Mouse (Mus musculus) regulatory T cell (primary cell): ENCODE measurements at regions not wholly inside any gene's neighbourhood (a gene's known extent, or its start where the extent isn't known, plus 50 kb on each side); places are given as distances from the start of the nearest gene placed in this dataset.

Experiments used
- in situ Hi-C: fragments of 300-600 bp; cut with MboI, MseI; formaldehyde crosslinking; loops from one replicate; pipeline ENCODE4 v1.15.1; 2025; ENCODE audit warnings: high pct_unique_total_duplicates

DNA sequence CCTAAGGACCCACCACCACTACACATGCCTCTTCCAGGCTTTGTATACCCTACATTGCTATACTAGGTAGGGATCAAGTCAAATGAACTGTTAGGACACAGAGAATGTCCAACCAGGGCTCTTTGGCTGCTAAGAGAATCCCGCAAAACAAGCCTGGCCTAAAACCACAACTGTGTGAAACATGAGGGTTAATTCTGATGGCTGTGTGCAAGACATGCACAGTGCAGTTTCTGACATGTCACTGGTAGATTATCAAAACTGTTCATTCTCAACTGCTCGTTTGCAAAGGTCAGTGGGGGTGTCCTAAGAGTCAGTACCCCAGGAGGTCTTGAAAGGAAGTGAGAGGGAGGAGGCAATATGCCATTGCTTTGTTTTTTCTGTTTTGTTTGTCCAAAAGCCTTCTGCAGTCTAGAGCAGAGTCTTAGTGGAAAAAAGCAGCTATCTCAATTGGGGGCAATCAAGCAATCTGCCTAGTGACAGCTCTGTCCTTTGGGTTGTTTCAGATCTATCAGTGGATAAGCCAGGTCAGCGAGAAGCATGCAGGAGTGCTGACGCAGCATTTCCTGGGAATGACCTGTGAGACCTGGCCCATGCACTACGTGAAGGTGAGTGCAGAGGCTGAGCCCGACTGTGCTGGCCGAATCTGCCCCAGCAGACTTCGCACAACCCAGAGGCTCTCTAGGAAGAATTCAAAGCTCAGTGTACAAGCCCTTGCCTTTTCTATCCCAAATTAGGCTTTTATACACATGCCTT is 151.3 kb upstream of the 4933402D24Rik start:
- in situ Hi-C loops: no loop called here

DNA sequence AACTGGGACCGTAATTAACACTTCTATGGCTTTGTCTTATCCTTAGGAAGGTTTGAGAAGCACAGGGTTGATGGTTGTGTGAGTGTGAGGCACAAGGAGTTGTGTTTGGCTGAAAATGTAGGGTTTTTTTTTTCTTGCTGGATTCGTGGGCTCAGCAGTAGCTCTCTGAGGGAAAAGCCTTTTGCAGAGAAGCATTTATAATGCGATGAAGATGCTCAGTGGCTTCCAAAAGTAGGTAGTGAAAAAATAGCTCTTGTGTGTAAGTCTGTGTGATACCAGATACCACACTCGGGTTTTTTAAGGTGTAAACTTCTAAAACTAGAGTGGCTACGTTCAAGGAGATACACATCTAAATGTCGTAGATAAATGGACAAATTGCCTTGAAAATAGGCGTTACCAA is 149.1 kb upstream of the 4933402D24Rik start:
- in situ Hi-C loops: no loop called here

DNA sequence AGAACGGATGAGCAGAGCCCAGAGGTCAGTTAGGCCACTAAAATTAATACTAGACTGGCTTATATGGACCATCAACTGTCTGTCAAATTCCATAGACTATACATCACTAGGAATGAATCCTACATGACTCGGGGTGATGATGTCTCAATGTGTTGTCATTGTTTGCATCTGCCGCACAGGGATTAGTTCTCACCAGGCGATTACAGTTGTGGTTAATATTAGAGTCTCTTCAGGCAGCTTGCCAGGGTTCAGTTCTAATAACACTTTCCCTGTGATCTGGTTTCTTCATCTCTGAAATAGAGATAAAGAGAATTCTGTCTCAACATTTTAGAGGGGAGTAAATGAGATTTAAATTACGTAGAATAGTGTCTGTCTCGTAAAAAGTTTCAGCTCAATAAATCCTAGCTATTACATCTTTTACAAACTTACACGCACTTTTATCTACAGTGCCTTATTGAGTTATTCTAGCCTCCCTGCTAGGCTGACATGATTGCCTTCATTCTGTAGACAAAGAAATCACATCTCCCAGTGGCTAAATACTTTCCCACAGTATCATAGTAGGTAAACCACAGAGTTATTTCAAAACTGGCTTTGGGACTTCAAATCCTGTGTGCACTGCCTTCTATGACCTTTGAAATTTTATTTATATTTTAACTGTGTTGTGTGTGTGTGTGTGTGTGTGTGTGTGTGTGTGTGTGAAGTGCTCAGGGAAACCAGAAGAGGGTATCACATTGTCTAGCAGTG is 148.0 kb upstream of the 4933402D24Rik start:
- in situ Hi-C loops: no loop called here

DNA sequence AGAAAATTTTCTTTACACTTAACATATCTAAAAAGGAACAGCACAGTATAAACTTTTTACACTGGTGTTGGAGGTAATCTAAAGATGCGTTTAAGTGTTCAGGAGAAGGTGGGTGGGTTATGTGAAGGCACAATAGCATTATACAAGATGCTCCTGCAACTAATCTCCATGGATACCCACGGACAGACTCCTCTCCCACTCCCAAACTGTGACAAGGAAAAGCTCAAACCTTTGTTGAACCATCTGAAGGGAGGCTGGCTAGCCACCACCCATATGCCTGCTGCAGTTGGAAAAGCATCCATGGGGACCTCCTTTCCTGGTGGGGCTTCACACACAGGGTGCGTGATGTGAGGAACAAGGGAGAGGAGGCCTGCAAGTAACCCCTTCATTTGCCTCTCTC is 141.7 kb upstream of the 4933402D24Rik start:
- in situ Hi-C loops: no loop called here

DNA sequence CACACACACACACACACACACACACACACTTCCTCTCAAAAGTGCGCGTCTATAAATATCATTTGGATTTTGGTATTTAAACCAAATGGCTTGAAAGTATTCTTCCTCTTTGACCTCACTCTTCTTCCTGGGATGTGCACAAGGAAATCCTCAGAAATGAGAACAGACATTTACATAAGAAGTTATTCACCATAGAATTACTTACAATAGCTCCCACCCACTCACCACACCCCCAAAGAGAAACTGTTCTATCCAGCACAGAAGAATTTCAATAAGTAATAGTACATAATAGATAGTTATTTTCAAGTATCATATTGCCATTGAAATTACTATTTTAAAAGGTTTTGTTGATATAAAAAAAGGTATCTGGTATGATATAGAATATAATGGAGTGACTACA is 140.1 kb upstream of the 4933402D24Rik start:
- in situ Hi-C loops: no loop called here

DNA sequence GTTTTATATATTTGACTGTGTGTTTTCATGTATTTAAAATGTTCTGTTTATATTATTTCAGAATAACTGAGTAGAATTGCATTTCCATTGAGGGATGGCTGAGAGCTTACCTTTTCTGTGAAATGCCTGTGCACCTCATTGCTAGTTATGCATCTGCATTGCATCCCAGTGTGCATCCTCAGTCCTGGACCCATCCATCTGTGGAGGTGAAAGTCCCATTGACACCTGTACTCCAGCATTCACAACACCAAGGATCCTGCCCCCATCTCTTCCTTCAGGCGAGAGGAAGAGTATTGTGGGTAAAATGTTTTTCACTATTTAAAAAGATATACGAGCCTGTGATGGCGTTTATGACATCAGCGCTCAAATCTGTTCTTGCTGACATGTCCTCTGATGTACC is 134.6 kb upstream of the 4933402D24Rik start:
- in situ Hi-C loops: no loop called here

DNA sequence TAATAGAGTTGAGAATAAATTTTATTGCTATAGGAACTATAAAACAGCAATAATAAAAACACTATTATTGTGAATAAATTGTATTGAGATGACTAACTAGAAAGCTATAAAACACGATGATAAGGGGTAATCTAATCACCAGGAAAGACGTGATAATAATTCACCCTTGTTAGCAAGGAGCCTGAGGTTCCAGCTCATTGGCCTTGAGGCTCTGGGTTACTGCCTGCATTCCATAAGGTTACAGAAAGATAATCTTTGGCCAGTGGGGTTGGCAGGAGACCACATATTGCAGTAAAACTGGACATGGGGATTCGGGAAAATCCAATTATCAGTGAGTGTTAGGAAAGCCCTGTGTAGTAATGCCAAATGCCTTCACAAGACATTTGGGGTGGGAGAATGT is 134.1 kb upstream of the 4933402D24Rik start:
- in situ Hi-C loops: no loop called here

DNA sequence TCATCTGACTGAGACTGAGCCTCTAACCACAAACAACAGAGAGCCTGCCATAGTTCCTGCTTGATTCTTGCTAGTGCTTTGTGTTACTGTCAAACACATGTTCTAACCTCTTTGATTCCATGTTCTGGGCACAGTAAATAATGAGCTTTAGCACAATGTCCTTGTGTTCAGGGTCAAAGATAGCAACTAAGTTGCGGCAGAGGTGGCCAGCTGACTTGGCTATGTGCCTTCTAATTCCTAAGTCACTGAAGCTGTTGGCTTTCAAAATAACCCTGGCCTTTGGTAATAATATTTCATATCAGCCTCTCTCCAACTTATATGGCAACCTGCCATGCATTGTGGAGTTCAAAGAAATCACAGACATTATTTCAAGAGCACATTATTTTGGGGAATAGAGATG is 133.3 kb upstream of the 4933402D24Rik start:
- in situ Hi-C loops: no loop called here

DNA sequence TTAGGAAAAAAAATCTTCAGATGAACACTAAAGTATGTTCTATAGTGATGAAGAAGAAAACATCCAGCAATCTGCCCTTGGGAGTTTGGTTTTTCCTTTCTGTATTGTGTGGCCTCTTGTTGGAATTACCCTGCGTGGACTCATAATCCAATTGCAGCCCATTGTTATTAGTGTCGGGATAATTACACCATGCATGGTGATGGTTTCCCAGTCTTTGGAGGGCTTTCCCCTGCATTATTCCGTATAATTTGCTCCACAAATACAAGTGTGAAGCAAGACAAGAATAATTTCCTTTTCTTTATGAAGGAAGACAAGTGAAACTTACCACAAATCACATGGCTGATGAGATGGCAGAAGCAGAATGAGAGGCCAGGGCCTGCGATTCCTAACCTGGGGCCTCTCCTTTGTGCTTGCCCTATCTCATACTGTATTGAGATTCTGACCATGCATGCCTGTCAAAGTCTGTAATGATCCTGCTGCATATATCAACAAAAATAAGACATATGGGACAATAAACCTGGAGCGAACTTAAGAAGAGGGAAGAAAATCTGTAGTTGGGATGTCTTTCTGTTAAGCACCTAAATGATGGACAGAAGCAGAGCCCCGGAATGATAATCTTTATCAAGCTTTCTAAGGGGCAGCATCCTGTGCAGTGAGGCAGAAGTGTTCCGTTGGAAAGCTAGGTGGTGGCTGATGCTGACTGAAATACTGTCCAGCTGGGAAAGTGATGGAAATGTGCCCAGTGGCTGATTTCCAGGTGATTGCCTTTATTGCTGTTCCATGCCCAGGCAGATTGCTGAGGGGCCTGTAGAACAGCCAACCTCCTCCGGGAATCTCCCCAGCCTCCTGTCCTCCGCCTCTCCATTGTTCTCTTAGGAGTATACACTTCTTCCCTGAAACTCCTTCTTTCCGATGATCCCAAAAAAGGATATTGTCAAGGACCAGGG is 130.8 kb upstream of the 4933402D24Rik start:
- in situ Hi-C loops: no loop called here

DNA sequence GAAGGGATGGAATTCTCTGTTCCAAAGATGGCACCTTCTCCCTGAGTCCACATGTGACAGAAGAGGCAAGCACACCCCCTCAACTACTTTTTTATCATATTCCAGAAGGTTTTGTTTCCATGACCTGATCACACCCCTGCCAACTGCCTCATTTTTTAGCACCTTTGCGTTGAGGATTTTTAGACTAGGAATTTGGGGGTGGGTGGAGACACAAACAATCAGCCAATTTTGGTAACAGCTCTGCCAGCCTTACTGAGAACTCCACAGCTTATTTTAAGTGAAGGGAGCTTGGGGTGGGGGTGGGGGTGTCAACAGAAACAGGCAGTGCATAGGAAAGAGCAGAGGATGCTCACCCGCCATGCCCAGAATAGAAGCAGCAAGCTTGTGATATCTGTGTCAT is 129.7 kb upstream of the 4933402D24Rik start:
- in situ Hi-C loops: no loop called here

DNA sequence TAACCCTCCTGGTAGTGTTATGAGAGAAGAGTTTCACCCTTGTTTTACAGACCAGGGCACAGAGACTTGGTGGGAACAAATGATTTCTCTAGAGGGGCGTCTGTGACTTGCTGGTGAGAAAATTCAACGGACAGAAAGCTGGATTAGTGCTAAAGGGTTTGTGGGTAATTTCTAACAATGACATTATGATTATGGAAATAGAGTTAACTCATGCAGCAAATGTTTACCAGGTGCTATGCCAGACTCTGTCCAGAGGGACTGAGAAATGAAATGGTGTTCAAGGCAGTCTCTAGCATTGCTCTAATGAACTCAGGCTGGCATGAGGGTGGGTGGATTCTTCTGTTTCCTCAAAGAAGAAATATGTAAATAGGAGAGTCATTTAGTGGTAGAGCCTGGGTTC is 128.5 kb upstream of the 4933402D24Rik start:
- in situ Hi-C loops: no loop called here

DNA sequence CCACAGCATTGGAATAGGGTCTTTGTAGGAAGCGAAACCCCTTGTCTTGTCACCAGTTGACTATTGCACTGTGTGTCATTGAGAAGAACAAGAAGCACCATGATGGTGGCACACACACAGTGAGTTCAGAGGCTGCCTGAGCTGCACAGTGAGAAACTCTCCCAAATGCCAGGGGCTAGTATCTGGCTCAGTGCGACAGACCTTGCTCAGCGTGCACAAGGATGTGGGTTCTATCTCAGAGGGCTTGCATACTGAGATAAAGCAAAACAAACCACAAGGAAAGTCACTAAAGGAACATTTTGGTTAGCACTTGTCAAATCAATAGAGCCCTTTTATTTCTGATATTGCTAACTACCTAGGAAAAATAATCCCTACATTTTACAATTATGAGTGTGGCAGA is 110.5 kb upstream of the 4933402D24Rik start:
- in situ Hi-C loops: loop anchor here (10.0 kb wide), 1 partner anchor 1435 kb away; no protein-coding TSS in a partner anchor

DNA sequence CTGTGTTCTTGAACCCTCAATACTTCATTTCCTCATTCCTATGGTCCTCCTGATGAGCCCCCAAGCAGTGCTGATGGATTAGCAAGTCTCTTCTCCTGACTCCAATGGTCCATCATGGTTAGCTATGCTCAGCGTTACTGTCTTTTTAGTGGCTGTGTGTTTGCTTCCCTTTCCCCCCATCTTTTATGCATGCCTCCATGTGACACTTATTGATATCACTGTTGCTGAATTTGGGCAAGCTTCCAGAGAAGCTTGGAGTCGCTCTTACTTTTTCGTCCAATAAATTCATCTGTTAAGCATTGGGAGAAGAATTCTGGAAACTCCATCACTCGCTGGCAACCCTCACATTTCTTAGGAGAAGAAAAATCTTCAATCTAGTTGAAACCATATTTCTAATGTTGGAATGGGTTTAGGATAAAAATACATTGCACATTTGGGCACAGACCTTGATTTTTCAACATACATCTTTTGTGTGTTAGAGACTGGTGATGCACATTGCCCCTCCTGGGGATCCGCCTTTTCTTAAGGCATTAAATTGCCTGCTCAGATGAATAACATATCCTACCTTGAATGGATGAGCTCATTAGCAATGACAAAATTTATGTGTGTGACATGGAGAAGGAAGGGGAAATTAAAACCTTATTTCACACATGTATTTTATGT is 107.7 kb upstream of the 4933402D24Rik start:
- in situ Hi-C loops: loop anchor here (10.0 kb wide), 1 partner anchor 1438 kb away; no protein-coding TSS in a partner anchor

DNA sequence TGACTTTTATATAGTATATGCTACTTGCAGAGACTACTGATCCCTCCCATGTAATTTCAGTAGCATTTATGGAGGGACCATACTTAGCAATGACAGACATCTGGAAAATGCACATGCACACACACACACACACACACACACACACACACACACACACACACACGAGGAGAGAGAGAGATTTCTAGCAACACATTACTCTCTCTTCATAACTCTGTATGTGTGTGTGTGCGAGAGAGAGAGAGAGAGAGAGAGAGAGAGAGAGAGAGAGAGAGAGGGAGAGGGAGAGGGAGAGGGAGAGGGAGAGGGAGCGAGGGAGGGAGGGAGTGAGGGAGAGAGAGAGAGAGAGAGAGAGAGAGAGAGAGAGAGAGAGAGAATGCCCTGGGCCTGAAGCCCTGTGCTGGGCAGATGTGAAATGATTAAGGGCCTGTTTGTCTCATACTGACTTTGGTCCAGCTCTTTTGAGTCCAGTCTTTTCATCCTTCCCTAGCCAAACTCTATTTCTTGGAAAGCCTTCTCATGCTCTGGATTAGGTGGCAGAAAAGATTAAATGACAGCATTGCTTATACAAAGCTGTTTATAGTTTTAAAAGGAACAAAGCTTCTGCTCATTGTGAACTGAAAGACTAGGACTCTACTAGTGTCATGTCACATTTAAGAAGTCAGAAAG is 106.4 kb upstream of the 4933402D24Rik start:
- in situ Hi-C loops: loop anchor here (10.0 kb wide), 1 partner anchor 1439 kb away; no protein-coding TSS in a partner anchor

DNA sequence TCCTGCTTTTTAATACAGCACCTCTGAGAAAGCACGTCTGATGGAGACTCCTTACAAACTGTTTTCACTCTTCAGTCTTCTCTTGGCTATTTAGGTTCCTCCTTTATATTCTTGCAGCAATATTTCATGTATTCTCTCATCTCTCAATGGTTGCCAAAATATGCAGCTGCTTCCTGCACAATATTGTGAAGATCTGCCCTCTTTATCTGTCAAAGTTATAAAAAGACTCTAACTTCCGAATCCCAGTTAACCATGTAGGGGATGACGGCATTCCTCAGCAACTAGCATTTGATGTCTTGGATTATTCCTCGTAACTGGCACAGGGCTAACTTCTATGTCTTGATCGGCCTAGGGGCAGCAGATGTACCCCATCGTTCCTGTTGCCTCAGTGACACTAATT is 102.8 kb upstream of the 4933402D24Rik start:
- in situ Hi-C loops: loop anchor here (10.0 kb wide), 1 partner anchor 1443 kb away; no protein-coding TSS in a partner anchor

DNA sequence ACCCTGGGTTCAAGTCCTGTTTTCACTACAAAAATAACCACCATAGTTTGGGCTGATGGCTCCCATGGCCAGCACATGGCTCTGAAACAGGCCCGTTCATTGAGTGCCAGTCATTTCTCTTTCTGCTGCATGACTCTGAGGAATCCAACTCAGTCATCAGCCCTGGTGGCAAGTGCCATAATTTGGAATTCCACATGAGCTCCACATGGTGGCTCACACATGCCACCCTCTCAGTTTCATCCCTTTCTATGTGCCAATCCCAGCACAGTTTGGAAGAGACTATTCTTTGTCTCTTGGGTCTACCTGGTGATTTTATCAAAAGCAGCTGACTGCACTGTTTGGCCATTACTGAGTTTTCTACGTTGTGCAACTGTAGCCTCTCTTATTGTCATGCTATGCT is 100.3 kb upstream of the 4933402D24Rik start:
- in situ Hi-C loops: no loop called here

DNA sequence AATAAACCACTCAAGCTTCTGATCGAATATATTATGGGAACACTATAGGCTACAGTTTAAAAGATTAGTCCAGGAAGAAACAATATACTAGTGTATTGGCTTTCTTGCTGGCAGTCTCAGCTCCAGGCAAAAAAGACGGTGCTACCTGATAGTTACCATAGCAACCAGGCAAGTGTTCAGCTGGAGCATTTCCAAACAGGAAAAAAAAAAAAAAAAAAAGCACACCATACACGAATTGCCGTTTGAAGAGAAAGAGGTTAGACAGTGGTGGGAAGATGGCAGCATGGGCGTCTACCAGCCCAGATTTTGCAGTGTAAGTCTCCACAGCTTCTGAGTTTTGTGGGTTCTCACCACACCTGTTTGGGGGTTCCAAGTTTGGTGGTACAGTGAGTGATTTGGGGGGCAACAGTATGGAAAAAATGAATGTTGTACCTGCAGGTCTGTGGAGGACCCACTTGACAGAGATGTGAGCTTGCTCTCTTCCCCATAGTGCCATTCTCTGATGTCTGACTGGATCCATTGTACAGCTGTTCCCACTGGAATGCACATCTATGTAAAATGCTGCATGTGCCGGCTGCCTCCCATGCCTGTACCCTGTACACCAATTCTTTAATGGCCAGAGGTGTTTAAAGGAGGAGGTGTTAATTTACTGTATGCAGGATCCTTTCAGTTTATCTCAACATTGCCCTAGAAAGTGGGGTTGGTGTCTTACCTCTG is 89.0 kb upstream of the 4933402D24Rik start:
- in situ Hi-C loops: no loop called here

DNA sequence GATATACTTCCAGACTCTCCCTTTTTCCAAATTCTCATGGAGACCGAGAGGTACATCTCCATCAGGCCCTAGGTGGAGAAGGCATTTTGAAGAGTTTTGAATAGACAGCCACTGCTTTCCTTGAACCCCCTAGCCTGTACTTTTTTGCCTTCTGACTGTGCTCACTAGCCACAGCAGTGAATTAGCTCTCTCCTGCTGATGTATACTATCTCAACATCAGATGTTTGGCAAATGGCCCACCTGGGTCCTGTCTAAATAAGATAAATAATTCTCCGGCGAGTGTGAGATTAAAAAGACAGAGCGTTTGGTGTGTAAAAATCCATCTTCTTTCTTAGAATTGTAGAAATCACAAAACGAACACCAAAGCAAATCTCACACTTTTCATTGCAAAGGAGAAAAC is 88.4 kb upstream of the 4933402D24Rik start:
- in situ Hi-C loops: no loop called here

DNA sequence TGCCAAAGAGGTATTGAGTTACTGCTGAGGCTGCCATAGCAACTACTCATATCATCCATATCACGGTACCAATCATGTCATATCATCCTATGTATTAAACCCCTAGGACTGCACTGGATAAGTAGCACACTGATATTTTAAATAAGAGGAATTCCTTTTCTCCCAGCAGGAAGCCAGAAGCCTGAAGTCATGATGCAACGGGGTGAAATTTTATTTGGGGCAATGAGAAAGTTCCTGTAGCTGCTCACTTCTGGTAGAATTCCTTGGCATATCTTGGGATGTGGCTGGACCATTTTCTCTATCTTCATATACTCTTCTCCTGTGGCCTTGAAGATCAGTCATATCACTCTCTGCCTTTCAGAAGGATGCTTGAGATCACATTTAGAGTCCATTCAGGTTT is 87.3 kb upstream of the 4933402D24Rik start:
- in situ Hi-C loops: no loop called here

DNA sequence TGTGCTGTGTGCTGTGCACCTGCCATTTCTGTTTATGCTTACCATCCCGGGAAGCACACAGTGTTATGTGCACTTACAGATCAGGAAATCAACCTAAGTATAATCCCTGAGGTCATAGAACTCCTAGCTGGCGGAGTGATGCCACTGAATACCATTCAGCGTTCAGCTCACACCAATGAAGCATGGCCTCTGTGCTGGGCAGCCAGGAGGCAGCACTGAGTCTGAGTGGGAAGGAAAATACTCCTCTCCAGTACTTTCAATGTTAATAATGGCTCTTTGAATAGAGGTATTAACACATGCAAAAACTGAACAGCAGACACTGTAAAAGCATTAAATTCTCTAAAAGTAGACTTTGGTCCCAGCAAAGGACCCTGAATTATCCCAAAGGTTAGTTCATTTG is 85.7 kb upstream of the 4933402D24Rik start:
- in situ Hi-C loops: no loop called here
